Mouse (Mus musculus): Measurements from ENCODE around the gene Mecom.

- TF ChIP-seq CTCF (IDR thresholded peaks at IDR 0.05; ENCODE audit: low read depth, low read length) (no peak), POLR2A (IDR thresholded peaks at IDR 0.05; ENCODE audit: borderline replicate concordance, low read depth, low read length) (no peak)
These were observed 310.3 kb downstream of the Mecom start for GRCm38 (mm10) chr3:30237493-30237892.
